Mouse (Mus musculus) CD8-positive naive resting alpha-beta T cell, adult 2 months (primary cell): ENCODE data around the gene Acsbg1.
"Not testable (repeated sequence)": the region's sequence is repeated elsewhere in the genome, so short reads cannot be mapped to it uniquely, and the experiment has no call there.

Experiments used
- DNase-seq, 2 experiments: peaks; one replicate each; pipeline ENCODE4 v3.0.0; 2022; ENCODE audit warnings: low read depth in 2 of 2, low spot score in 2 of 2

Gene Acsbg1

DNA sequence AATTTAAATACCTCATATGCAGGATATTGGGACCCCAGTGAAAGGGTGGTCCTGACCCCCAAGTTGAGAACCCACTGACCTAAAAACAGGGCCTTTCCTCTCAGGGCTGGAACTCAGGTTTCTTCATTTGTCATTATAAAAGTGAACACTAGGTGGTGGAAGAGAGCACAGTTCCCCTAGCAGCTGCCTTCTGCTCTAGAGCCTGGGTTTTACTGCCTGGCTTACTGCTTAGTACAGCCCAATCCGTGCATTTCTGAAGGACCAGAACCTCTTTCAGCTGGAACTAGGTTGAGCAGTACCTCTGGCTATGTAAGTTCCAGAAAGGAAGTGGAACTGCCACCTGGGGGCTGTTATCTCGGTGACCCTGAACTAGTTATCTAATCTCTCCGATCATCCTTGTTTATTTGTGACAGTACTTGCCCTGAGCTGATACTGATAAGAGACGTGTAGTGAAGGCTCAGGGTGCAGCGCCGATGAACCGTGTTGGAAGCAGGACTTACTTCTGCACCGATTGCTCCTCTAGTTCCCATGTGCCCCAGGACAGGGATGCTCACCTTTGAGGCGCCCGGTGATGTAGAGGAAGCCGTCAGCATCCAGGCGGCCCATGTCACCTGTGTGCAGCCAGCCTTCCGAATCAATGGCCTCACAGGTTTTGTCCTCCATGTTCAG lies 47.4 kb downstream of the Acsbg1 start:
- peak; percentile 35 to 51 for DNase-seq

DNA sequence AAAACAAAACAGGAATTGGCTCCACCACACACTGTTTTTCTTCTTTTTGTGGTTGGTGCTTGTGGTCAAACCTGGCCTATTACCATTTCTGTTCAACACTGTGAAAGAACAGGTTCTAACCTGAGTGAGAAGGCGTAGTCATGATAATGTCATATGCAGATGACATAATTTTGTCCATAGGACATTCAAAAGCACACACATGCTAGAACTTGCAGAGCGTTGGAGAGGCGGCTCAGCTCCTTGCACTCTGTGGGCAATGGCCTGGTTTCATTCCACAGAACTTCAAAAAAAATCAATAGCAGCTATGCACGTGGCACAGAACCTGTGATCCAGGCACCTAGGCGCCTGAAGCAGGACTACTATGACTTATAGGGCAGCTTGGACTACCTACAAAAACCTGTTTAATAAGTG lies 48.9 kb downstream of the Acsbg1 start:
- peak; percentile 19 to 68 for DNase-seq

DNA sequence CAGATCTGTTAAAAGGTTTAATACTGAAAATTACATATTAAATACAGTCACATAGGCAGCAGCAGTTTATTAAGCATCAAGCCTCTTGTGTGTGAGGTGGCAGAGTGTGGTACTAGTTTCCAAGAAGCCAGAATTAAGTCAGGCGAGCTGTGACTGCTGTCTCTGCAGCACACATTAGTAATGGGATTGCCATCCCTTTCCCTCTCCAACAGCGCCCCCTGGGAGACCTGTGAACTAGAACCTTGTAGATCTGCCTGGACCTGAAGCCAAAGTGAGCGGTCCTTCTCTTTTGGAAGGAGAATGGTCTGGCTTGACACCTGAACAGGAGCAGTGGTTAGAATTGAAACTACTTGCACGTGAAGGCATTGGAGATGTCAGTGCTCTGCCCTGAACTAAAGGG lies 56.8 kb downstream of the Acsbg1 start:
- peak; percentile 15 to 18 for DNase-seq

DNA sequence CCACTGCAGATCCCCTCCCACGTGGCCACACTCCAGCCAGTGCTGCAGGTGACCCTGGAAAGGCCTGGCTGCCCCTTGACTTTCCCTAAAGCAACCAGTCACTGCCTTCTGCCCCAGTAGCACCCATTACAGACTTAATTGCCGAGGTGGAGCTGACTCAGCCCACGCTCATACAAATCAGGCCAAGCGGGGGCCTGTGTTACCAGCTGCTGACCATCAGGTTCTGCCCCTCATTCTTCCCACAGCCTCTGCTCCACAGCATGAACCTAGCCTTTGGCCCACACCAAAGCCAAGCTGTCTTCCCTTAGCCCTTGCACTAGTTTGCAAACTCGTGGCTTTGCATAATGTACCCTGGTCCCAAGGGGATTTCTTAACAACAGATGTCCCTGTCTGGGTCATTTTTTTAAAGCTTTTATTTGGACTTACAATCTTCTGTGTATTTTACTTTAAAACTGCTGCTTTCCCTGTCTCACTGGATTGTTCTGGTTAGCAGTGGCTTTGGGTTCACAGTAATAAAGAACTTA lies 57.5 kb downstream of the Acsbg1 start:
- no peak for DNase-seq

DNA sequence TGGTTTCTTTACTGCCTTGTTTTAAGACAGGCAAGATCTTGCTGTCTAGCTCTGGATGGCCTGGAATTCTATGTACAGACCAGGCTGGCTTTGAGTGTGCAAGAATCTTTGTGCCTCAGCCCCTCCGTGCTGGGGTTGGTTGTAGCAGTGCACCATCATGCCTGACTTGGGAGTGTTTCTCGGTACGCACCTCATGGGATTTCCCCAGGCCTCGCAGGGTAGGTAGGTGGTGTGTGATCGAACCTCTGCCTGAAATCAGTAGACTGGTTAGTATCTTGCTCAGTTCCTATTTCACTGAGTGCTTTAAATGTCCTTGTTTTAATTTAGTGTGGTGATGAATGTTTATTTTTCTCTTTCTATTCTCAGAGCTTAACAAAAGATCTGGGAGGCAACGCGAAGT lies 58.8 kb downstream of the Acsbg1 start:
- DNase-seq = no peak

DNA sequence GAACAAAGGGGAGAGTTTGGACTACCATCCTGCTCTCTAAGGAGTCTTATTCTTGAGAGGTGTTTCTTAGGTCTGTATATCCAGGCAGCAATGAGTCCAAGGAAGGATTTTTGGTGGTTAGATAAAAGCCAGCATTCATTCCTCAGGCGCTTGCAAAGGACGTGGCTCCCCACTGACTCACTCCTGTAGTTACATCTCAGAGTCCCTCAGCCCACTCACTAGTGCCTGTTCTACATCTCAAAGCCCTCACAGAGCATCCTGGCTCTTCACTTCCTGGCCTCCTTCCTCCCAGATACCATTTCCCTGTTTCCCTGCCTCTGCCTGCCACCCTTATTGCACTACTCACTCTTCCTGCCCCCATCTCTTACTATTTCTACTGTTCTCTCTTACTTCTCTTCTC lies 59.3 kb downstream of the Acsbg1 start:
- DNase-seq = no peak

DNA sequence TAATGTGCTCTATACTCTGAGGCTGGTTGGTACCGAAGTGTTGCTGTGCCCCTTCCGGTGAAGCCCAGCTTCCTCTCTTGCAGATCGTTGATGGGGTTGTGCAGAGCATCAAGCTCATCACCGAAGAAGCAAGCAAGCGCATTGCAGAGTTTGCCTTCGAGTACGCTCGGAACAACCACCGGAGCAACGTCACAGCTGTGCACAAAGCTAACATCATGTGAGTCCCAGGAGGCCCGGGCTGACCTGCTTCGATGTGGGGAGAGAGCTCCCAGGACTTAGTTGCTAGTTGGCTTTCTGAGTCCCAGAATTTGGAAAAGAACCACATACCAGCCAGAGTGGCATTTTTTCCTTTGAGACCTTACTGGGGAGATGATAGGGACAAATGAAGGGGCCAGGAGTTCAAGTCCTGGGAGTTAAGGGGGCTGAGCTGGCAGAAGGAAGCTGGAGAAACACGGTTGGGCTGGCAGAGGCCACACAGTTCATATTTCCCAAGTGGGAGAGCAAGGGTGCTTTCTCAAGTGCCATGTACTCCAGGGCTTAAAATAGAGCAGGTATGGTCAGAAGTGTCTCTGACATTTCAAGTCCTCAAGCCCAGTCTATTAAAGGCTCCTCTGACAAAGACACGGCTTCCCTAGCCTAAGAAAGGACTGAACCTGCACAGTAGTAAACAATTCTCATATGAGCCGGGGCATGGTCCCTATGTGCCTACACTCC lies 64.8 kb downstream of the Acsbg1 start:
- no peak for DNase-seq

DNA sequence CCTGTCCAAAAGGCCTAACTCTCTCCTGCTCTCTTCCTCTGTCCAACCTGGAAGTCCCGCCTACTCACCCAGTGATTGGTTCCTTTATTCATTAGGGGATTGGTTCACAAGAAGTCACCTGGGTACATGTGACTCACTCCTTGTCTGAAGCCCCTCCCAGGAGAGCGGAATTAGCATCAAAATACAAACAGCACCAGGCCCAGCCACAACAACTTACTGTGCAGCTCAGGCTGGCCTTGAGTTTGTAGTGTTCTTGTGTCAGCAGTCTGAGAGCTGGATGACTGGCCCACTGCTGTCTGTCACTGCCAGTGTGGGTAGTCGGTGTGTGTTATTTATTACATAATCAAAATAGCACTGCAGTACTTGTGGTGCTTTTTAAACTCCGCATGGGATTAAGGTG lies 68.0 kb downstream of the Acsbg1 start:
- DNase-seq = not testable (repeated sequence)

DNA sequence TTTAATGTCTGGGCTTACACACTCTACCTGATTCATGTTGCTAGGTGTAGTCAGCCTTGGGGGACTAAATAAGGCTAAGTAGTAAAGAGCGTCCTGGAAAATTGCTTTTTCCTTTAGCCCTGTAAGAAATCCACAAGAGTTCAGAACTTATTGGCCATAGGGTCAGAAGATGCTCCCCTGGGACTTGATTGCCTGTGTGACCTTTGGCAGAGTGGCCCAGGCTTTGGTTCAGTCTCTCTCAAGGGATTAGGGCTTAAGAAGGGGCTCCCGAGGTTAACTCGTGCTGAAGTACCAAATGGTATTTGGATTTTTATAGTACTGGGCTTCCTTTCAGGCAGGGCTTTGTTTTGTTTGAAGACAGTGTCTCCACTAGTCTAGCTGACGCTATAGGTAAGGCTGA lies 73.8 kb downstream of the Acsbg1 start:
- no peak for DNase-seq

DNA sequence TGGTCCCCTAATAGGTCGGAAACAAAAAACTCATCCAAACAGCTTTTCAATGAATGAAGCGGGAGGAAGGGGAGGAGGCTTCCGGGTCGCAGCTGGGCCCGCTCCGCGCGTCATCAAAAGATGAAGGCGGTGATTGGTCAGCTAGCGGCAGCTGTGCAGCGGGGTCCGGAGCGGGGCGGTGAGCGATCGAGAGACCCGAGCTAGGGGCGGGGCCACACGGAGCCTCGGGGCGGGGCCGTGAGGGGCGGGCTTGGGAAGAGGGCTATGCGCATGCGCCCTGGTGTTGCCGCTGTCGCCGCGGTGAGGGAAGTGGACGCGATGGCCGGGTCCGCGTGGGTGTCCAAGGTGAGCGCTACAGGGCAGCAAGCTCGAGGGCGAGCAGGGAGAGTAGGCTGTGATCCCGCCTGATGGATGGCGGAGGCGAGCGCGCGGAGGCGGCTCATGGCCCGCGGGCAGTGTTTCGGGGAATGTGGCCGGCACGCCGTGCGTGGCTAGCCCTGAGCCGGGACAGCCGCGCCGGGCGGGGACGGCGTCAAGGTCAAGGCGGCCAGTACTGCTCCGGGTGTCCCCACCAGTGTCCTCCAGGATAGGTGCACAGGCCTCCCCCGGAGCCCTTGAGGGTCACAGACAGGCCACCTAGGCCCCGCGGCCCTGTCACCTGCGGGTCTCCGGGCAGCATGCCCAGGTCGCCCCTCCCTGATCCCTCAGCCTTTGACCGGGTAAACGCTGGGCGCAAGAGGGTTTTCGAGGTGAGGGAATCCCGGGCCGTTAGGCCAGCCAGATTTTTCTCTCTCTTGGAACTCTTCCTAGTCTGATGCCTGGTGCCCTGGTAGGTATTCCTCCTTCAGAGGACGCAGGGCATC lies 75.2 kb downstream of the Acsbg1 start, which contains the start of gene Idh3a:
Idh3a (plus strand) TSS at position 136 of the 863 bp plus-strand sequence.
- peak; percentile 96 to 99 for DNase-seq

DNA sequence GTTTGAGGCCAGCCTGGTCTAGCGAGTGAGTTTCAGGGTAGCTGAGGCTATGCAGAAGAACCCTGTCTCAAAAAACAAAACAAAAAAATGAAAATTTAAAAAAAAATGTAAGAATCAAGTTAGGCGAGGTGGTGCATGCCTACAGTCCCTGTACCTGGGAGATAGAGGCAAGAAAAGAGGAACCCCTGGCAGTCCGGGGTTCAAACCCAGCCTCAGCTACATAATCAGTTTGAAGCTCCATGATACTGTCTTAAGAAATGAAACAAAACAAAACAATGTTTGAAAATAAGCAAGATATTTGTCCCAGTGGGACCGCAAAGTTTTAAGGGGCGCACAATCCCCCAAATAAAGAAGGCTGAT lies 75.9 kb downstream of the Acsbg1 start:
- no peak for DNase-seq

DNA sequence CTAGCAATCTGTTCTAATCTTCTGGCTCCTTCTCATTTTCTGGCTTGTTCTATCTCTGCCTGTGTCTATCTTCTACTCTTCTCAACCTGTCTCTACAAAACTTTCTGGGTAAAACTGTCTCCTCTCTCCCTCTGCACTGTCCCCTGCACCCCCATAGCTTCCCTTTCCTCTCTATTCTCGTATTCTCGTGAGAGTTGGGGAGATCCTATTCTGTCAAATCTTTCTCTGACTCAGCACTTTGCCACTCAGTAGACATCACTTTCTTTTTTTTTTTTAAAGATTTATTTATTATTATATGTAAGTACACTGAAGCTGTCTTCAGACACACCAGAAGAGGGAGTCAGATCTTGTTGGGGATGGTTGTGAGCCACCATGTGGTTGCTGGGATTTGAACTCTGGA lies 77.5 kb downstream of the Acsbg1 start:
- not testable (repeated sequence) for DNase-seq

DNA sequence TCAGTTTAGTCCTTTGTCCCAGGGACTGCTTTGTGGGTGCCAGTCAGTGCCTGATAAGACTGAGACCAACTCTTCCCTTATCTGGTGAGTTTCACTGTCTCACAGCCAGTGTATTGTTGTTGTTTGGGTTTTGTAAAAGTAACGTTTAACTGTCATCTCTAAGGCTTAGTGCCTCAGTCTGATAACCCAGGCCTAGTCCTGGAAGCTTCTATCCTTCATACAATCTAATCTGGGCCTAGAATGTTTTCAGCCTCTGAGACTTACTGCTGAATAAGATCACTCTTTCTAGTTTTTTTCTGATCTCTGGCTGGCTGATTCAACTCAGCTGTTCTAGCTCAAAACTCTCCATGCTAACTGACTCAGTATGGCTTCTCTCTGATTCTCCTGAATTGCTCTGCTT lies 78.0 kb downstream of the Acsbg1 start:
- no peak for DNase-seq

DNA sequence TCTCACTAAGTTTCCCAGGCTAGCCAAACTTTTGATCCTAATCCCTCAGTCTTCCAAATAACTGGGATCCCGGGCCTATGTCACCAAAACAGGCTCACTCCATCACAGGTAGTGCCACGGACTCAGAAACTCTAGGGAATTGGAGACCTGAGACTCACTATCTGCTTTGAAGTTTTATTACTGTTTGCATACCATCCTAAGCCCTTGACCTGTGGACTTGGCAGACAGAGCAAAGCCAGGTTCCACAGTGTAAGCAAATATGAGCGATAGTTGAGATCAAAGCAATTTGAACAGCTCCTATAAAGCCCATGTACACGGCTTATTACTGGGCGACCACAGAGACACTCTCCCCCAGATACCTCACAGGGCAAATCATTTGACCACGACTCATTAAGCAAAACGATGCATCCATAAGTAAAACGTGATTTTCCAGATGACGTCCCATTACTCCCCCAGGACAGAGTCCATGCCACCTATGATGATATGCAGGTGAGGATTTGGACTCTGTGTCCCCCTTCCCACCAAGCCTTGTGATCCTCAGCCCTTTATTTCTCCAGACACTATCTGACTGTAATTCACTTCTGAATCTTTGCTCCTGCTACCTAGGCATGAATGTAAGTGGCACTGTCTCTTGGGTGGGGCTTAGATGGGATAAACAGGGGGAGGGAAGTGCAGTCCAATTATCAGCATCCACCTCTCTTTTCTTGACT lies 90.4 kb downstream of the Acsbg1 start:
- DNase-seq = no peak

DNA sequence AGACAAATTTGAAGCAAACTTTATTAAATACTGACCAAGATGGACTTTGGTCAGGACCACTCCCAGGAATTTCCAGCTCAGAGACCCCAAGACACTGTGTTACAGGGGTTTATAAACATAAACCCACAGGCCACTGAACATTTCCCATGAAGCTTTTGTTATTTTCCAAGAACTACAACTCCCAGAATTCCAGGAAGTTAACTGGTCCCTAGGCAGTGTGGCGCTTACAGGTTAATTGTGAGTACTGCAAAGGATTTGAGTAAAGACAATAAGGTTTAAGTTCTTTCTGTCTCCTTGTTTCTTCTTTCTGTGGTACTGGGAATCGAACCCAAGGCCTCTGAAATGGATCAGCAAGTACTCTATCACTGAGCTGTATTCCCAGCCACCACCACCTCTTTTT lies 92.9 kb downstream of the Acsbg1 start:
- DNase-seq = no peak

DNA sequence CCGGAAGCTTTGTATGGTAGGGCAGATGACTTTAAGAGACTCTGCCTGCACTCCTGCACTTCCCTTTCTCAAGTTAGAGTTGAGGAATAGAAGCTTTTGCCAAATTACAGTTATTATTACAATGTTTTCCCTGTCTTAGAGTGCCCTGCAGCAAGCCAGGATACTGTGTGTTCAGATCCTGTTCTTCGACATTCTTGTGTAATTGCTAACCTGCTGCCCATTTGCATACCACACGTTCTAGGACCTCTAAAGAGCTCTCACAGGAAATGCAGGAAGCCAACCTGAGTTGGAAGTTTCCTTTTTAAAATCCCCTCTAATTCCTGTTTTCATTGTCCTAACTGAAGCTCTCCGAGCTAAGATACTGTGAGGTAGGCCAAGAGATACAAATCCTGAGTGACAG lies 94.7 kb downstream of the Acsbg1 start:
- DNase-seq = no peak

DNA sequence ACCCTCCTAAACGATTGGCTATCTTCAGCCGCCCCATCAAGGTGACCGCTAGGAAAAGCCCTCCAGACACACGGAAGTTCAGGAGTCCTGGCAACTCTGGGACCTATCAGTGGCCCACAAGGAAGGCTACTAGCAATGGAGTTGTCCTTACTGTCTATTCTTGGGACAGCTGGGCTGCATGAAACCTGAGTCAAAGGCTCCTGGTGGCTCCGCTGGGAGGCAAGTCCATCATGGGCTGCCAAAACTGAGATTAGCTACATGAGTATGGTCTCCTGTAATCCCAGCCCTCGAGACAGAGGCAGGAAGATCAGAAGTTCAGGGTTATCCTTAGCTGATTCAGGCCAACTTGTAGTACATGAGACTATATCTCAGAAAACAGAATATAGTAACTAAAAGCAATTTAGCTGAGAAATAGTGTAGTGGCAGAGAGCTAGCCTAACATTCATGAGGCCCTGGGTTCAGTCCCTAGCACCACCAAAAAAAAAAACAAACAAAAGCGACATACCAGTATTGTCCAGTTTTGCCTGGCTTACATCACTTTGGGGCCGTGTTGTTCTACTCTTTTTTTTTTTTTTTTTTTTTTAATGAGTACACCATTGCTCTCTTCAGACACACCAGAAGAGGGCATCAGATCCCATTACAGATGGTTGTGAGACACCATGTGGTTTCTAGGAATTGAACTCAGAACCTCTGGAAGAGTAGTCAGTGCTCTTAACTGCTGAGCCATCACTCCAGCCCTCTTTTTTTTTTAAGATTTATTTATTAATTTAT lies 100.7 kb downstream of the Acsbg1 start:
- no peak for DNase-seq

DNA sequence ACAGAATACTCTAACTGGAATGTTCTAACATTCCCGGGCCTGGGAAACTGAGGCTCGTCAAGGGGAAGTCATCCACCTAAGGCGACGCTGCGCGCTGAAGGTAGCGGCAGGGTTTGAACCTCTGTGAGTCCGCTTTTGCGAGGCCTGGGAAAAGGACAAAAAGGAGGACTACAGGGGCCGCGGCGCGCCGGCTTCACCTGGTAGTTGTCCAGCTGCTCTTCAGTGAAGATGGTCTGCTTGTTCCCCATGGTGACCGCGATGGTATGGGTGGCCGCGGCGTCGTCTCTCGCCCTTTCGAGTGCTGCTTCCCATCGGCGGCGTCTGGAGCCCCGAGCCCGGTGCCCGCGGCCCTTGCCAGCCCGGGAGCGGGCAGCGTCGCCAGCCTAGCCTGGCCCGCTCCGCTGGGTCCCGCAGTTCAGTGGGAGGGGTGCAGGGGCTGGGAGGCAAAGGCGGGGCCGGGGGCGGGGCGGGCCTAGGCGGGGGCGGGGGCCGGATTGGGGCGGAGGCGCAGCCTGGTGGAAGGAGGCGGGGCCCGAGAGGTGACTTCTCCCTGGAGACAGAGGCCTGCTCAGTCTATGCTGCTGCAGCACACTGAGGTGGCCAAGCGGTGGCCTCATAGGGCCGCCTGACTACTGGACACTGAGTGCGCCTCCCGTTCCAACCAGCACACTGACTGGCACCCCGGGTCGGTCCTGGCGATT lies 101.7 kb downstream of the Acsbg1 start, which contains the start of gene Cib2:
Cib2 (minus strand) TSS at position 448 of the 701 bp plus-strand sequence.
- DNase-seq = peak; percentile 3 to 11

DNA sequence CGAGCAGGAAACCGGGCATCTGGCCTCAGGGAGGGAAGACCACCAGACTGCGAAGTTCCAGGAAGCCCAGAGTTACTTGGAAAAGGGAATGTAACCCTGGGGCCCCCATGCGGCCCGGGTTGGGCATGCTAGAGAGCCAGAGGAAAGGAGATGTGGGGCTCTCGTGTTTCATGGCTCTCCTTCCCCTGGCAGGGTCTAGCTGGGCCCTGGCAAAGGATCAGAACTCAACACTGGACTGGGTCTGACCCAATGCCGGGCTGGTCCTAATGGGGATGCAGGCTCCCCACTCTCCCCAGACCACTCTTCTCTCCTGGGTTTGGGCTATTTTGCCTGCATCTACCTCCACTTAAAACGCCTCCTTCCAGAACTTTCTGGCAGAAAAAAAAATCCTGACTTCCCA lies 102.9 kb downstream of the Acsbg1 start:
- DNase-seq = no peak

DNA sequence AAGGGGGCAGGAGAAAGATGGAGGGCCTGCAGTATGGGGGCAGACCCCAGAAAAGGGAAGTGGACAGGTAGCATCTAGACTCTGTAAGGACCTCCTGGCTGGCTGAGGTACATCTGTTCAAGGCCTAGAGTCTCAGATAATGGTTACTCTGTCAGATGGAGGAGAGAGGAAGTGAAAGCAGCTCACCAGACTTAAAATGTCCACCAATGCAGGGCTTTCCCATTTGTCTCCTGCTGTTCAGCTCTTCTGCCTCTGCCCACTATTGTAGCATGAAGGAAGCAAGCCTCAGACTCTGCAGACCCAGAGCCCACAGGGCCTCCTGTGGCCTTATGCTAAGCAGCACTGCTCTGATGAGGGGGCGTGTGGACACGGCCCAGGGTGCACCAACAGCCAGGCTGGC lies 106.6 kb downstream of the Acsbg1 start:
- DNase-seq = no peak
